Mouse (Mus musculus) megakaryocyte, embryonic 14.5 days (primary cell): Measurements from ENCODE around the gene Ripor1. TPM values are rescaled to one million over a fixed set of nuclear protein-coding genes. Genes with fewer than 3 reads are reported as not detected.
"Not testable (repeated sequence)": the region's sequence is repeated elsewhere in the genome, so short reads cannot be mapped to it uniquely, and the experiment has no call there.

Experiments used
- H3K27me3 ChIP-seq: replicated peaks from 2 replicates; pipeline ENCODE3; 2012; ENCODE audit warnings: inconsistent platforms
- H3K36me3 ChIP-seq: replicated peaks from 2 replicates; pipeline ENCODE3; 2012; ENCODE audit warnings: low read length, inconsistent platforms, mixed read lengths
- H3K4me1 ChIP-seq: 2 replicates; pipeline ENCODE4 v1.6.1; 2012; ENCODE audit warnings: inconsistent platforms
- H3K4me3 ChIP-seq: replicated peaks from 2 replicates; pipeline ENCODE3; 2012; ENCODE audit warnings: moderate library complexity, mild to moderate bottlenecking, inconsistent platforms
- H3K9me3 ChIP-seq: 2 replicates; pipeline ENCODE4 v1.6.1; 2012; ENCODE audit warnings: inconsistent platforms
- FLI1 ChIP-seq: IDR thresholded peaks from 2 replicates; pipeline ENCODE4 v1.6.1; 2012; ENCODE audit warnings: low read length, inconsistent platforms, mixed read lengths
- GATA1 ChIP-seq: IDR thresholded peaks from 3 replicates; pipeline ENCODE4 v1.6.1; 2012; ENCODE audit warnings: mixed read lengths, low read length, inconsistent platforms, borderline replicate concordance
- polyA plus RNA-seq: library from polyadenylated mRNA; stranded (reverse); fragments of >175 nt; gene quantifications from 2 replicates; pipeline ENCODE4 v1.2.3, GENCODE M21; 2012; ENCODE audit warnings: low replicate concordance; ENCODE audit not compliant: insufficient read depth

Gene Ripor1
- polyA plus RNA-seq, 1 experiment = 27.7 TPM

DNA sequence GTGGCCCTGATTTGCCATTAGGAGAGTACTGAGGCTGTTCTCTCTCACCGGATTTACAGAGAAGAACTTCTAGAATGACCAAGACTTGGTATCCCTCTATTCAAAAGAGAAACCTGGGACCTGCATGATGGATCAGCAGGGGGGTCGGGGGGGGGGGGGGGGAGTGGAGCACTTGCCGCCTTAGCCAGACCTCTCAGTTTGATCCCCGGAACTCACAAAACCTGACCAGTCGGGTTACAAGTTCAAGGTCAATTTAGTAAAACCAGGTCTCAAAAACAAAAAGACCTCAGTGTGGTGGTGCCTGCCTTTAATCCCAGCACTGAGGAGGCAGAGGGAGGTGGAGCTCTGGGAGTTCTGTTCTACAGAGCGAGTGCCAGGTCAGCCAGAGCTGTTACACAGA lies 30.3 kb upstream of the Ripor1 start:
- Histone ChIP-seq H3K36me3 (no peaks in the 10 kb centered on the region), H3K27me3 (peaks cover 9% of the 10 kb centered on the region), H3K4me1 (peaks cover 18% of the 10 kb centered on the region), H3K9me3 (no peaks in the 10 kb centered on the region), H3K4me3 (no peak overlapping the region)
- no peak for TF ChIP-seq GATA1
- no peak for TF ChIP-seq FLI1

DNA sequence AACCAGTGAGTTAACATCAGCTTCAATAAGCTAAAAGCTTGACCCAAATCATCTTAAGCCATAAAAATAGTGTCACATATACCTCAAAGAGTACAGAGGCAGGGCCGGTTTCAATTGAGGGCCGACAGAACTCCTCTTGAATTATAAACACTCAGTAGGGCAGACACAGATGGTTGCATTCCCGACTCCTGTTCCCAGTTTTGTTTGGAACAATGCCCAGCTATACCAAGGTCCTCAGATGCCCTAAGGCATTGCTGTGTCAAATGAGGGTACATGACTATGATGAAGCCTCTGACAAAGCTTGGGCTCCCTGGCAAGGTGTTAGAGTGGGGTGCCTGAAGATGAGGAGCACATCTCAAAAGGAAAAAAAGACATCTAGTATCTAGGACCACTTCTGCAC lies 29.5 kb upstream of the Ripor1 start:
- no peaks in the 10 kb centered on the region for H3K36me3 ChIP-seq
- H3K4me1 ChIP-seq = peaks cover 12% of the 10 kb centered on the region; the same call in 1 of the 2 replicates
- TF ChIP-seq GATA1 (no peak), FLI1 (no peak)
- peaks cover 9% of the 10 kb centered on the region for H3K27me3 ChIP-seq
- no peaks in the 10 kb centered on the region for H3K9me3 ChIP-seq
- no peak overlapping the region for H3K4me3 ChIP-seq

GRCm38 (mm10) chr8:105579719-105580118 lies 25.3 kb upstream of the Ripor1 start:
- no peaks in the 10 kb centered on the region for H3K4me1 ChIP-seq
- no peak overlapping the region for H3K4me3 ChIP-seq
- H3K9me3 ChIP-seq = no peaks in the 10 kb centered on the region
- H3K27me3 ChIP-seq = peaks cover 12% of the 10 kb centered on the region
- no peaks in the 10 kb centered on the region for H3K36me3 ChIP-seq
- TF ChIP-seq FLI1 = no peak
- no peak for TF ChIP-seq GATA1

DNA sequence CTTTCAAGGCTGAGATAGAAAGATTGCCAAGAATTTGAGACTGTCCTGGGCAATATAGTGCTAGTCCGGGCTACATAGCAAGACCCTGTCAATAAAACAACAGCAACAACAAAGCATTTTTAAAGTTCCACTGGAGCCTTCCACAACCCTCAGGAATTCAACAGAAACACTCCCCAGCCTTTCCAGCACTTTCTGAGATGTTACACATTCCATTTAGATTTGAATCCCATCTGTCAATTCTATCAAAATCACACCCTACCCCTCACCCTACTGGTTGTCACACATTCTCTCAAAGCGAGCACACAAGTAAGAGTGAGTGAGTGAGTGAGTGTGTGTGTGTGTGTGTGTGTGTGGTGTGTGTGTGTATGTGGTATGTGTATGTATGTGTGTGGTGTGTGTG lies 12.6 kb upstream of the Ripor1 start:
- H3K4me3 ChIP-seq = no peak overlapping the region
- H3K9me3 ChIP-seq = peaks cover 7% of the 10 kb centered on the region; the same call in 1 of the 2 replicates
- H3K36me3 ChIP-seq = no peaks in the 10 kb centered on the region
- peaks cover 21% of the 10 kb centered on the region for H3K27me3 ChIP-seq
- TF ChIP-seq GATA1 (no peak), FLI1 (no peak)
- H3K4me1 ChIP-seq = peaks cover 30% of the 10 kb centered on the region

GRCm38 (mm10) chr8:105593859-105594258 lies 11.2 kb upstream of the Ripor1 start:
- Histone ChIP-seq H3K4me3 (no peak overlapping the region), H3K36me3 (no peaks in the 10 kb centered on the region), H3K9me3 (peaks cover 7% of the 10 kb centered on the region; the same call in 1 of the 2 replicates), H3K4me1 (peaks cover 31% of the 10 kb centered on the region), H3K27me3 (peaks cover 17% of the 10 kb centered on the region)
- TF ChIP-seq GATA1 (no peak), FLI1 (no peak)

GRCm38 (mm10) chr8:105594451-105595242 lies 10.4 kb upstream of the Ripor1 start:
- TF ChIP-seq FLI1 (no peak), GATA1 (no peak)
- H3K27me3 ChIP-seq = peaks cover 17% of the 10 kb centered on the region

GRCm38 (mm10) chr8:105596362-105597034 lies 8.6 kb upstream of the Ripor1 start:
- TF ChIP-seq FLI1 (no peak), GATA1 (no peak)
- H3K36me3 ChIP-seq = no peaks in the 10 kb centered on the region
- peak overlapping the region; percentile 93 for H3K4me3 ChIP-seq
- H3K9me3 ChIP-seq = no peaks in the 10 kb centered on the region
- peaks cover 36% of the 10 kb centered on the region for H3K4me1 ChIP-seq
- peaks cover 12% of the 10 kb centered on the region for H3K27me3 ChIP-seq

More at GRCm38 (mm10) chr8:105594451-105595242, 10.4 kb upstream of the Ripor1 start:
- peaks cover 31% of the 10 kb centered on the region for H3K4me1 ChIP-seq
- no peaks in the 10 kb centered on the region for H3K9me3 ChIP-seq
- no peak overlapping the region for H3K4me3 ChIP-seq
- H3K36me3 ChIP-seq = no peaks in the 10 kb centered on the region

- no peak overlapping the region for H3K4me3 ChIP-seq
- H3K4me1 ChIP-seq = peaks cover 47% of the 10 kb centered on the region
- peaks cover 14% of the 10 kb centered on the region for H3K27me3 ChIP-seq
- TF ChIP-seq GATA1 (no peak), FLI1 (no peak)
- no peaks in the 10 kb centered on the region for H3K36me3 ChIP-seq
- no peaks in the 10 kb centered on the region for H3K9me3 ChIP-seq
These were observed 6.3 kb upstream of the Ripor1 start for GRCm38 (mm10) chr8:105598777-105599176.

DNA sequence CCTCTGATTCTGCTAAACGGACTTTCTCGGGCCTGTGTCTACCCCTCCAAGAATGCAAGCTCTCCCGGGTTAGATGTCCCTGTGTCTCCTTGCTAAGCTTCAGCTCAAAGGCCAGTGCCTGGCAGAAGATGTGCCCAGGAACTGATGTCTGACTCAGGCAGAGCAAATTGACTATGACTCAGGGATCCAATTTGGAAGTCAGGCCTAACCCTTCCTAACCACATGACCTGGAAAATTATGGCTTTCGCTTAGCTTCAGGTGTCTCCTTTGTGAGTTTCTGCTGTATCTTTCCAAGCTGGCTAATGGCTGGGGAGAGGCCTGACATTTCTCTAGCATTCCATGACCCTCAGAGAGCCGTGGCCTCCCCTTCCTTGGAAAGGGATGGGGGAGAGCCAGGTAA lies 3.8 kb upstream of the Ripor1 start:
- Histone ChIP-seq H3K27me3 (peaks cover 3% of the 10 kb centered on the region), H3K9me3 (no peaks in the 10 kb centered on the region), H3K4me3 (no peak overlapping the region), H3K4me1 (peaks cover 44% of the 10 kb centered on the region), H3K36me3 (no peaks in the 10 kb centered on the region)
- TF ChIP-seq GATA1 (no peak), FLI1 (no peak)

DNA sequence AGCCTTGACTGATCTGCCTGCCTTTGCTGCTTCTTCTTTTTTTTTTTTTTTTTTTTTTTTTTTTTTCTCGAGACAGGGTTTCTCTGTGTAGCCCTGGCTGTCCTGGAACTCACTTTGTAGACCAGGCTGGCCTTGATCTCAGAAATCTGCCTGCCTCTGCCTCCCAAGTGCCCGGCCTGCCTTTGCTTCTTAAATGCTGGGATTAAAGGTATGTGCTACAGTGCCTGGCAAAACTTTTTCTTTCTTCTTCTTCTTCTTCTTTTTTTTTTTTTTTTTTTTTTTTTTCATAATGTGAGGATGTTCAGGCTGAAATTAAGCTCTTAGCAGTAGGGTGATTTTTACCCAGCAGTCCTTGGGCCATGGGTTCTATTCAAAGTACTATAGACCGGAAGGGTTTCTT lies 2.5 kb upstream of the Ripor1 start:
- H3K9me3 ChIP-seq, H3K27me3 ChIP-seq, H3K36me3 ChIP-seq, H3K4me3 ChIP-seq: not testable (repeated sequence)
- H3K4me1 ChIP-seq = peaks cover 45% of the 10 kb centered on the region
